In genomic region chr2:65238171-65238963, GRCm38 (mm10) we compare ENCODE assay signal across 8 mouse cellular contexts. TPM values are rescaled to one million over a fixed set of nuclear protein-coding genes. Genes with fewer than 3 reads are reported as not detected.
DNase-seq lines count a peak whose midpoint lies in the region; ATAC-seq and TF ChIP-seq lines count a peak whose summit lies in the region.

No protein-coding gene starts in this region.

- H3K9me3 ChIP-seq in forebrain, embryonic 13.5 days (replicated peaks): no peaks in the 10 kb centered on the region
- no peaks in the 10 kb centered on the region for H3K9me3 ChIP-seq in liver, postnatal 0 days (ENCODE audit: low read length)
- no peaks in the 10 kb centered on the region for H3K9me3 ChIP-seq in neural tube, embryonic 13.5 days

- peak overlapping the region; percentile 97 for H3K4me2 ChIP-seq in forebrain, embryonic 13.5 days
- H3K4me2 ChIP-seq in liver, postnatal 0 days (ENCODE audit: low read depth, low read length): peak overlapping the region; percentile 85
- peak overlapping the region; percentile 95 for H3K4me2 ChIP-seq in neural tube, embryonic 13.5 days

- no peak for TF ChIP-seq POLR2A in brain, embryonic 14.5 days (IDR thresholded peaks at IDR 0.05; ENCODE audit: borderline replicate concordance, extremely low read depth, insufficient read depth, insufficient read length, poor library complexity, severe bottlenecking)
- 0 out of 2 replicates have a peak, but pooled peaks have one; percentile 43 for TF ChIP-seq POLR2A in testis, adult 2 months (IDR thresholded peaks at IDR 0.05; ENCODE audit: control insufficient read depth, low read depth, low read length)

- H3K4me3 ChIP-seq in forebrain, embryonic 13.5 days: peak overlapping the region; percentile 74
- H3K4me3 ChIP-seq in liver, postnatal 0 days (ENCODE audit: low read depth, low read length): peak overlapping the region; percentile 71
- H3K4me3 ChIP-seq in neural tube, embryonic 13.5 days: peak overlapping the region; percentile 70
- peak overlapping the region; percentile 92 for H3K4me3 ChIP-seq in testis, adult 2 months (ENCODE audit: control insufficient read depth, low read depth, low read length)

- 2% methylated on average over 76 of the region's 114 CpGs for WGBS in forebrain, embryonic 13.5 days
- 3% methylated on average over 86 of the region's 114 CpGs for WGBS in liver, postnatal 0 days (ENCODE audit: insufficient replicate concordance)
- under 1% methylated on average over 99 of the region's 114 CpGs for WGBS in neural tube, embryonic 13.5 days

- no peaks in the 10 kb centered on the region for H3K36me3 ChIP-seq in forebrain, embryonic 13.5 days (ENCODE audit: poor library complexity, severe bottlenecking)
- no peaks in the 10 kb centered on the region for H3K36me3 ChIP-seq in liver, postnatal 0 days (replicated peaks; ENCODE audit: insufficient read depth, low read length)
- H3K36me3 ChIP-seq in neural tube, embryonic 13.5 days: no peaks in the 10 kb centered on the region
- no peaks in the 10 kb centered on the region for H3K36me3 ChIP-seq in testis, adult 2 months (ENCODE audit: control insufficient read depth, insufficient read depth, low read length)

- peak overlapping the region; percentile 65; the same call in 1 of the 2 replicates for H3K27ac ChIP-seq in forebrain, embryonic 13.5 days
- peak overlapping the region; percentile 98 for H3K27ac ChIP-seq in liver, postnatal 0 days (ENCODE audit: low read depth)
- H3K27ac ChIP-seq in neural tube, embryonic 13.5 days (replicated peaks): peak overlapping the region; percentile 67
- H3K27ac ChIP-seq in testis, adult 2 months (ENCODE audit: control insufficient read depth, insufficient read depth, low read depth, low read length): peak overlapping the region; percentile 89

- ATAC-seq in forebrain, embryonic 13.5 days: peak; percentile 88
- ATAC-seq in liver, postnatal 0 days: peak; percentile 87
- ATAC-seq in neural tube, embryonic 13.5 days (ENCODE audit: low read depth): peak; percentile 88

- peaks cover 14% of the 10 kb centered on the region; the same call in 1 of the 2 replicates for H3K4me1 ChIP-seq in forebrain, embryonic 13.5 days
- peaks cover 4% of the 10 kb centered on the region; the same call in 1 of the 2 replicates for H3K4me1 ChIP-seq in liver, postnatal 0 days (ENCODE audit: insufficient read depth)
- peaks cover 10% of the 10 kb centered on the region; the same call in 1 of the 2 replicates for H3K4me1 ChIP-seq in neural tube, embryonic 13.5 days (replicated peaks)
- peaks cover 4% of the 10 kb centered on the region for H3K4me1 ChIP-seq in testis, adult 2 months (ENCODE audit: control insufficient read depth, insufficient read depth, low read length)

- peak; percentile 80 for DNase-seq in CD4-positive helper T cell, adult 2 months (ENCODE audit: low read depth, low spot score)
- peak; percentile 74 for DNase-seq in brain, embryonic 14.5 days (ENCODE audit: low read depth)
- peak; percentile 86 to 91 for DNase-seq in heart, postnatal 10 days
- DNase-seq in kidney, postnatal 36 days: peak; percentile 94
- DNase-seq in liver, postnatal 0 days: peak; percentile 84

- H3K9ac ChIP-seq in forebrain, embryonic 13.5 days: peak overlapping the region; percentile 76
- H3K9ac ChIP-seq in liver, postnatal 0 days (replicated peaks): peak overlapping the region; percentile 82
- peak overlapping the region; percentile 78 for H3K9ac ChIP-seq in neural tube, embryonic 13.5 days

- no peak for TF ChIP-seq EP300 in liver, postnatal 0 days (IDR thresholded peaks at IDR 0.05; ENCODE audit: low read depth)

- intact Hi-C loops in heart, postnatal 10 days (cut with DNase I): loop anchor here (1.0 to 5.0 kb wide), 4 partner anchors 49 to 216 kb away; partner anchors contain the start of gene Grb14

- peaks cover 13% of the 10 kb centered on the region; the same call in 1 of the 2 replicates for H3K27me3 ChIP-seq in forebrain, embryonic 13.5 days
- no peaks in the 10 kb centered on the region for H3K27me3 ChIP-seq in liver, postnatal 0 days (ENCODE audit: insufficient read depth, low read length)
- peaks cover 38% of the 10 kb centered on the region for H3K27me3 ChIP-seq in neural tube, embryonic 13.5 days
- H3K27me3 ChIP-seq in testis, adult 2 months (ENCODE audit: control insufficient read depth, insufficient read depth, low read length): peaks cover 3% of the 10 kb centered on the region

- TF ChIP-seq CTCF in brain, embryonic 14.5 days (IDR thresholded peaks at IDR 0.05; ENCODE audit: borderline replicate concordance, extremely low read depth, insufficient read depth, insufficient read length): no peak
- TF ChIP-seq CTCF in liver, postnatal 0 days (IDR thresholded peaks at IDR 0.05; ENCODE audit: low read depth): no peak
- no peak for TF ChIP-seq CTCF in testis, adult 2 months (IDR thresholded peaks at IDR 0.05; ENCODE audit: control insufficient read depth, insufficient read depth, insufficient replicate concordance, low read depth, low read length)

RNA-seq across cellular contexts. Expression of gene Cobll1, which starts 0.8 kb away (rescaled TPM):
- polyA plus RNA-seq in brain, embryonic 14.5 days (2012; rRNA removed): 3.1 and 4.4 TPM in 2 replicates
- 2.2 and 2.7 TPM in 2 replicates for polyA plus RNA-seq in forebrain, embryonic 13.5 days (2015; fragmentation: Nextera tagmentation; extraction: Ambion mirVana)
- total RNA-seq in heart, postnatal 10 days (2021): 10 to 100 TPM; 44.8 to 47.4 TPM
- polyA plus RNA-seq in liver, postnatal 0 days (2015; fragmentation: Nextera tagmentation; extraction: Ambion mirVana): 6.7 and 7.0 TPM in 2 replicates
- polyA plus RNA-seq in neural tube, embryonic 13.5 days (2015; fragmentation: Nextera tagmentation; extraction: Ambion mirVana): 3.1 and 3.5 TPM in 2 replicates
- polyA plus RNA-seq in testis, adult 2 months (2012; rRNA removed): 3.5 and 3.6 TPM in 2 replicates

Comparison
In these comparisons a context has a peak if more than half of its experiments do, and no peak if none do; other contexts are left out.
1. Peak in every context shown above with its lines: DNase-seq, ATAC-seq, H3K4me3 ChIP-seq and H3K27ac ChIP-seq.